Mouse (Mus musculus) liver, postnatal 0 days (tissue): ENCODE results near the gene Pglyrp2. TPM values are rescaled to one million over a fixed set of nuclear protein-coding genes. Genes with fewer than 3 reads are reported as not detected.

ENCODE experiments used
- ATAC-seq: fragments of 200-750 bp; cut with Nextera tagmentation; 2 replicates; pipeline ENCODE4 v1.8.0; 2017; ENCODE audit warnings: mild to moderate bottlenecking, moderate library complexity
- DNase-seq: peaks from one replicate; pipeline ENCODE4 v3.0.0-alpha.2; 2016
- H3K27ac ChIP-seq: fragments of 300-500 bp; sonication (generic); 2 replicates; pipeline ENCODE4 v1.5.1; 2014; ENCODE audit warnings: antibody characterized with exemption, moderate library complexity, mild to moderate bottlenecking, low read depth
- H3K27me3 ChIP-seq: fragments of 300-500 bp; sonication (generic); 2 replicates; pipeline ENCODE4 v1.6.1; 2014; ENCODE audit warnings: low read length, control low read depth, mixed read lengths; ENCODE audit not compliant: insufficient read depth
- H3K36me3 ChIP-seq: fragments of 300-500 bp; sonication (generic); replicated peaks from 2 replicates; pipeline ENCODE4 v1.6.1; 2014; ENCODE audit warnings: mild to moderate bottlenecking, control low read depth, low read length, moderate library complexity, mixed read lengths; ENCODE audit not compliant: insufficient read depth
- H3K4me1 ChIP-seq: fragments of 300-500 bp; sonication (generic); 2 replicates; pipeline ENCODE4 v1.6.1; 2014; ENCODE audit warnings: antibody characterized with exemption, mild to moderate bottlenecking, control low read depth; ENCODE audit not compliant: insufficient read depth
- H3K4me2 ChIP-seq: fragments of 300-500 bp; sonication (generic); 2 replicates; pipeline ENCODE4 v1.6.1; 2014; ENCODE audit warnings: low read depth, mild to moderate bottlenecking, low read length, moderate library complexity, mixed read lengths
- H3K4me3 ChIP-seq: fragments of 300-500 bp; sonication (generic); 2 replicates; pipeline ENCODE4 v1.5.1; 2014; ENCODE audit warnings: low read depth, low read length
- H3K9ac ChIP-seq: fragments of 300-500 bp; sonication (generic); replicated peaks from 2 replicates; pipeline ENCODE4 v1.6.1; 2014; ENCODE audit warnings: mild to moderate bottlenecking, moderate library complexity
- H3K9me3 ChIP-seq: fragments of 300-500 bp; sonication (generic); 2 replicates; pipeline ENCODE4 v1.6.1; 2016; ENCODE audit warnings: mild to moderate bottlenecking, control low read depth, low read length, mixed read lengths
- CTCF ChIP-seq: sonication (generic); IDR thresholded peaks from 2 replicates; pipeline ENCODE4 v1.5.1; 2016; ENCODE audit warnings: antibody characterized with exemption, low read depth
- EP300 ChIP-seq: IDR thresholded peaks from 2 replicates; pipeline ENCODE4 v1.6.1; 2016; ENCODE audit warnings: antibody characterized with exemption, low read depth, mild to moderate bottlenecking
- WGBS: fragments of 180-500 bp; shearing (Covaris S2); extraction: QIAGEN DNeasy Blood & Tissue Kit; methylation state at CpG from one replicate; pipeline ENCODE4 v1.1.7; 2014; ENCODE audit not compliant: insufficient replicate concordance; 5-methylcytosine and 5-hydroxymethylcytosine counted together
- polyA plus RNA-seq: library from polyadenylated mRNA; unstranded; fragments of >200 nt; fragmentation: Nextera tagmentation; extraction: Ambion mirVana; gene quantifications from 2 replicates; pipeline ENCODE4 v1.2.1, GENCODE M21; 2015

The Pglyrp2 gene
- polyA plus RNA-seq, 1 experiment from 2014 or later: 53.7 TPM

DNA sequence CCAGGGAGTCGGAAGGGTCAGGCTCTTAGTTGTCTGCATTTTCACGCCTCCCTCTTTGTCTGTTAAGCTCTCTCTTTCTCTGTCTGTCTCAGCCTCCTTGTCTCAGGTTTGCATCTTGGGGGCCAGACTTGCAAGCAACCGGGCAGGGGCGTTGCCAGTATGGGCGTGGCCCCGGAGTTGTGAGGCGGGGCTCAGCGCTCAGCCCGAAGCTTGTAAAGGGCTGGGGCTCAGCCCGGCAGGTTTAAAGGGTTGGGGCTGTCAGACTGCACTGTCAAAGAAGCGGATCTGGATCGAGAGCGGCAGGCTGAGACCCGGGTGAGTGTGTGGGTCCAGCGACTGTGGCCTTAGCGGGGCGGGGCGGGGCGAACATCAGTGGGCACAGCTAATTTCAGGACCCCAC, 28.5 kb upstream of the Pglyrp2 start, which contains the start of gene Cyp4f39:
TSS of gene Cyp4f39 (plus strand) at position 242 of the 400 bp plus-strand sequence.
- Histone ChIP-seq H3K4me1 (peaks cover 23% of the 10 kb centered on the region), H3K27me3 (peaks cover 18% of the 10 kb centered on the region), H3K4me2 (peak within 1 kb of the TSS; percentile 60), H3K27ac (no peak within 1 kb of the TSS), H3K36me3 (no peaks in the 10 kb centered on the region), H3K4me3 (peak within 1 kb of the TSS; percentile 32), H3K9ac (no peak within 1 kb of the TSS), H3K9me3 (peaks cover 4% of the 10 kb centered on the region; the same call in 1 of the 2 replicates)
- WGBS: 5% methylated on average over 19 of the region's 19 CpGs
- ATAC-seq (no peak), DNase-seq (peak; percentile 61)
- TF ChIP-seq CTCF: no peak
- TF ChIP-seq EP300: no peak

DNA sequence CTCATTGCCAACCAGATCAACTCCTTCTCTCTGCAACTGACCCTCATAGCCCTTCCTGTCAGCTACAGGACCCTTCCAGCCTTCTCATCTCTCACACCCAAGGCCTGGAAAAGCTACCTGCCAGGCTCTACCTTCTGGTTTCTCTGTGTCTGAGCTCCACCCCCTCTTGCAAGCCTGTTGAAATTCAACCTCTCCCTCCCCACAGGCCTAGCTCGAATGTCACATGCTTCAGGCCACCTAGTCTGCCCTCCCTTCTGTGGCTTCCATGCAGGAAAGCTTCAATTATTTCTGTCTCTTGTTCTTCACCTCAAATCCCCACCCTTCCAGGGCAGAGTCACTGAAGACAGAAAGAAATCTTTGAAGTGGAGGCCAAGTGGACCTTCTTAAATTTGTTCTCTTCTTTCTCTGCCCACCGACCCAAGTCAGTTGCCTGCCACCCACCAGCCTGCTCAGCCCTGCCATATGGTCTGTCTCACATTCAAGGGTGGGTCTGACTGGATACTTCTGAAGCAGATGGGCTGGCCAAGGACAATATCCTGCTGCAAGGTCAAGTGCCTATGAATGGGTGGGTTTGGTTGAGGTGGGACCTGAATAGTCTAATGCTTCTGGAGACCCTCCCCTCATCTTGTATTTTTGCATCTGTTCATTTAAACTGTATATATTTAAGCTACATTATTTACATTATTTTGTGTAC, 27.0 kb upstream of the Pglyrp2 start:
- peaks cover 23% of the 10 kb centered on the region for H3K4me1 ChIP-seq
- 31% methylated on average over 2 of the region's 2 CpGs for WGBS
- DNase-seq (no peak), ATAC-seq (no peak)
- no peak overlapping the region for H3K4me2 ChIP-seq
- H3K4me3 ChIP-seq: no peak overlapping the region
- H3K27ac ChIP-seq: no peak overlapping the region
- no peak overlapping the region for H3K9ac ChIP-seq
- peaks cover 8% of the 10 kb centered on the region; the same call in 1 of the 2 replicates for H3K9me3 ChIP-seq
- H3K36me3 ChIP-seq: no peaks in the 10 kb centered on the region
- TF ChIP-seq CTCF (no peak), EP300 (no peak)
- peaks cover 18% of the 10 kb centered on the region for H3K27me3 ChIP-seq

DNA sequence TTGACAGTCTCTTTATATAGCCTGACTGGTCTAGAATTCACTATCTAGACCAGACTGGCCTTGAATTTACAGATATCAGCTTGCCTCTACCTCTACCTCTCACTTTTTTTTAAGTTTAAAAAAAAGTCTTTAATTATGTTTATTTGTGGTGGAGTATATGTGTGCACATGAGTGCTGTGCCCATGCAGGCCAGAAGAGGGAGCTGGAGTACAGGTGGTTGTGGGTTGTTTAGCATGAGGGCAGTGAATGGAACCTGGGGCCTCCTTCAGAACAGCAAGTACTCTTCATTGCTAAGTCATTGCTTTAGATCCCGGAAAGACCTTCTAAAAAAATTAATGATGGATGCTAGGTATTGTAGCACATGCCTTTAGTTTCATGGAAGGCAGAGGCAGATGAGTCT, 25.1 kb upstream of the Pglyrp2 start:
- Histone ChIP-seq H3K4me2 (no peak overlapping the region), H3K4me3 (no peak overlapping the region), H3K27ac (no peak overlapping the region), H3K27me3 (peaks cover 18% of the 10 kb centered on the region), H3K4me1 (peaks cover 10% of the 10 kb centered on the region), H3K9ac (no peak overlapping the region), H3K9me3 (peaks cover 8% of the 10 kb centered on the region; the same call in 1 of the 2 replicates), H3K36me3 (no peaks in the 10 kb centered on the region)
- DNase-seq: no peak
- no peak for TF ChIP-seq EP300
- peak; percentile 29; the same call in 1 of the 2 replicates for TF ChIP-seq CTCF
- 85% methylated on average over 1 of the region's 1 CpGs for WGBS
- ATAC-seq: no peak

DNA sequence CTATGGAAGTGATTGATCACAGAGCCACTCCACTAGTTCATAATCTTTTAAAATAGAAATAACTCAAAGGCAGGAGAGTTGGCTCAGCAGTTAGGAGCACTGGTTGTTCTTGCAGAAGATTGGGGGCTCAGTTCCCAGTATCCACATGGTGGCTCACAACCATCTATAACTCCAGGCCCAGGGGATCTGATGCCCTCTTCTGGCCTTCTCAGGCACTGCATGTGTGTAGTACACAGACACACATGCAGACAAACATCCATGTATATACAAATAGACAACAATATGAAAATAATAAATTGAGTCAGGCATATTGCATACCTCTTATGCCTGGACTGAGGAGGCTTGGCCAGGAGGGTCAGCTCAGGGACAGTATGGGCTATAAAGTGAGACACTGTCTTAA, 23.2 kb upstream of the Pglyrp2 start:
- ATAC-seq (no peak), DNase-seq (no peak)
- Histone ChIP-seq H3K4me3 (no peak overlapping the region), H3K36me3 (no peaks in the 10 kb centered on the region), H3K9me3 (peaks cover 8% of the 10 kb centered on the region; the same call in 1 of the 2 replicates), H3K9ac (no peak overlapping the region), H3K4me1 (peaks cover 1% of the 10 kb centered on the region; the same call in 1 of the 2 replicates), H3K4me2 (no peak overlapping the region), H3K27me3 (peaks cover 3% of the 10 kb centered on the region), H3K27ac (no peak overlapping the region)
- no peak for TF ChIP-seq EP300
- TF ChIP-seq CTCF: peak; percentile 36

DNA sequence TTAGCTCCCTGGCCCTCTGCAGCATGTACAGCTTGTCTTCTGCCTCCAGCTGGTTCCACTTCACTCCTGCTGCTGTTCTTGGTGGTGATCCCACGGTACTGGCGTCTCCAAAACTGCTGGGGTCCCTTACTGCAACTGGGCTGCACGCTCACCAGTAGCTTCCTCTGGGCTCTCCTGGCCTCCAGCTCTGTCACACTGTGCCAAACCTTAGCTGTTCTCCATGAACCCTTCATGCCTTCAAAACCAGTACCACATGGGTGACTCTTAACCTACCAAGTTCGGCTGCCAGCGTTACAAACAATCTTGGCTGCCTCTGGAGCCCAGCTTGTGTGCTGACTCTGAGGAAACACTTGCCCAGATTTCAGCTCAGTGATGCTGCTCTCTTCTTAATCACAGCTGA, 21.0 kb upstream of the Pglyrp2 start:
- Histone ChIP-seq H3K36me3 (no peaks in the 10 kb centered on the region), H3K9ac (no peak overlapping the region), H3K9me3 (peaks cover 8% of the 10 kb centered on the region; the same call in 1 of the 2 replicates), H3K27me3 (no peaks in the 10 kb centered on the region), H3K4me3 (no peak overlapping the region), H3K4me1 (no peaks in the 10 kb centered on the region), H3K27ac (no peak overlapping the region), H3K4me2 (no peak overlapping the region)
- 66% methylated on average over 5 of the region's 5 CpGs for WGBS
- TF ChIP-seq EP300: no peak
- no peak for TF ChIP-seq CTCF
- no peak for DNase-seq
- no peak for ATAC-seq

DNA sequence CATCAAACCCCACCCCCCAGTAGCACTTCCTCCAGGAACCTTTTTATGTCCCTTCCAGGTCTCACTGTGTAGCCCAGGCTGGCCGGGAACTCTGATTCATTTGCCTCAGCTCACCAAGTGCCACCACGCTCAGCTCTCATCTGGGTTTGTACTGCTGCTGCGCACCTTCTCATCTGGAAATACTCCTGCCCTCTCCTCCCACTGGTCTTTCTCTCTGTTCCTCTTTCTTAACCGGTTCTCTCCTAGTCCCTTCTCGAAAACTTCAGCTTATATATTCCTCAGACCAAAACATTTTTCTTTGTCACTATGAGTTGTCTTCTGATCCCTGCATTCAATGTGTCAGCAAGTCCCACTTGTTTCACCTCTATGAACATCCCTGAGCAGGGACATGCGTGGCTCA, 19.3 kb upstream of the Pglyrp2 start:
- Histone ChIP-seq H3K27ac (no peak overlapping the region), H3K9me3 (peaks cover 4% of the 10 kb centered on the region; the same call in 1 of the 2 replicates), H3K4me1 (no peaks in the 10 kb centered on the region), H3K4me3 (no peak overlapping the region), H3K9ac (no peak overlapping the region), H3K27me3 (no peaks in the 10 kb centered on the region), H3K4me2 (no peak overlapping the region), H3K36me3 (no peaks in the 10 kb centered on the region)
- ATAC-seq (no peak), DNase-seq (no peak)
- 56% methylated on average over 6 of the region's 6 CpGs for WGBS
- TF ChIP-seq EP300 (no peak), CTCF (no peak)
